Mouse (Mus musculus): ENCODE measurements around the gene Cxcl5. TPM values are rescaled to one million over a fixed set of nuclear protein-coding genes. Genes with fewer than 3 reads are reported as not detected.

Cxcl5 gene
- polyA plus RNA-seq (2015; fragmentation: Nextera tagmentation; extraction: Ambion mirVana), result 0.40 and 0.69 TPM in 2 replicates

DNA sequence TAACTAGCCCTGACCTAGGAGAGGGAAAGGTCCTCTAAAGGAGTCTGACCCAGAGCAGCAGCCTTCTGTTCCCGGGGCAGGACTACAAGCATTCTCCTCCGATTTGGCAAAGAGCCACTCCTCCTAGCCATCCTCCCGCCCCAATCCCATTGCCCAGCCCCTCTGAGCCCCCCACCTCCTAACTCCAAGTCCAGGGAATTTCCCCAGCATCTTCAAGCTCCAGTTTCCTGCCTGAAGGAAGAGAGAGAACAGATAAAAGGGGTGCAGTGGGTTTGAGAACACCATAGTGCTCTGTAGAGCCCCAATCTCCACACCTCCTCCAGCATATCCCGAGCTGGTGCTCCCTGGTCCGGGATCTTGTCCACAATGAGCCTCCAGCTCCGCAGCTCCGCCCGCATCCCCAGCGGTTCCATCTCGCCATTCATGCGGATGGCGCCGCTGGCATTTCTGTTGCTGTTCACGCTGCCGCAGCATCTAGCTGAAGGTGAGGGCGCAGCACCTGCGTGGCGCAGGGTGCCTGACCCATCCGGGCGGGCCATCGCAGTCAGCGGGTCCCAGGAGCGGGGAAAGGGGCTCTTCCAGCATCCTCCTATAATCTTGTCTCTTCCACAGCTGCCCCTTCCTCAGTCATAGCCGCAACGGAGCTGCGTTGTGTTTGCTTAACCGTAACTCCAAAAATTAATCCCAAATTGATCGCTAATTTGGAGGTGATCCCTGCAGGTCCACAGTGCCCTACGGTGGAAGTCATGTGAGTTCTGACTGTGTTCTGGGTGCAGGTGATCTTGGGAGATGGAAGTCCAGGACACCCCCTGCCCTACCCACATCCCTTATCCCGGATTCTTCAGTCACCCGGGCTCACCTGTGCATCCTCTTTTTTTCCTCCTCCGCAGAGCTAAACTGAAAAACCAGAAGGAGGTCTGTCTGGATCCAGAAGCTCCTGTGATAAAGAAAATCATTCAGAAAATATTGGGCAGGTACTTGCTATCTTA lies at the start of gene Cxcl5:
TSS of gene Cxcl5 (plus strand) at position 284 of the 989 bp plus-strand sequence.
- no peak for ATAC-seq (ENCODE audit: insufficient read depth)
- 0 out of 2 replicates have a peak within 1 kb of the TSS, but pooled peaks have one; percentile 7 for H3K4me3 ChIP-seq (replicated peaks)
- no peaks in the 10 kb centered on the region for H3K9me3 ChIP-seq (replicated peaks)

DNA sequence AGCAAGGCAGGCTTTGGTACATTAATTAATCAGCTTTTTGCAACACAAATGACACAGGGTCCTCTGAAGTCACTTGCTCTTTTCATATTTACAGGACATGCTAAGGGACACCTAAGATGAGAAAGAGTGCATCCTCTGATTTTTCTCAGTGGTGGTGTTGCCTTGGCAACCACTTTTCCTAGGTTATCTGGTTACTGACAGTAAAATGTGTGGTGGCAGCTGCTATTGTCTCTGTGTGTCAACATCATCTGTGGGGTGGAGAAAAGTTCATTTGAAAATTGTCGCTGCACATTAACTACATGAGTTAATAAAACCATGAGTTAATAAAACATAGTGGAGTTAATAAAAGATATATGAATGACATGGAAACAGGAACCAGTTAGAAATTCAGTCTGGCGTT lies 47.8 kb upstream of the Cxcl5 start:
- H3K27me3 ChIP-seq, result no peaks in the 10 kb centered on the region
- H3K9ac ChIP-seq, result no peak overlapping the region

More for the DNA sequence above, at the start of gene Cxcl5:
- peak within 1 kb of the TSS; percentile 29; the same call in 1 of the 2 replicates for H3K4me2 ChIP-seq
- 7% methylated on average over 32 of the region's 32 CpGs for WGBS (ENCODE audit: insufficient replicate concordance)
- peaks cover 17% of the 10 kb centered on the region for H3K27me3 ChIP-seq
- no peaks in the 10 kb centered on the region for H3K36me3 ChIP-seq (replicated peaks)
- no peak within 1 kb of the TSS for H3K27ac ChIP-seq (replicated peaks)
- H3K4me1 ChIP-seq (replicated peaks), result no peaks in the 10 kb centered on the region; the same call in 1 of the 2 replicates
- H3K9ac ChIP-seq, result no peak within 1 kb of the TSS

DNA sequence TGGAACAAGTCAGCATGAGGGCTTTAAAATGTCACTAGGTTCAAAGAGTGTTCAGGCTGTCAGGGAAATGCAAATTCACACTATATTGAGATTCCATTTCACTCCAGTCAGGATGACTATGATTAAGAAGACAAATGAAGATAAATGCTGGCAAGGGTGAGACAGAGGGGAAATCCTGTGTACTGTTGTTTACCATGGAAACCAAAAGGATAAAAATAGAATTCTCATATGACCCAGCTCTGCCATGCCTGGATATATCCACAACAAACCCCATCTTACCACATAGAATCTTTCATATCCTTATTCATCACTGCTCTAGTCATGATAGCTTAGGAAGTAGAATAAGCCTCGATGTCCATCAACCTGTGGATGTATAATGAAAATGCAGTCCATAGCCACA lies 41.2 kb upstream of the Cxcl5 start:
- no peak overlapping the region for H3K27ac ChIP-seq (replicated peaks)
- no peaks in the 10 kb centered on the region for H3K4me1 ChIP-seq (replicated peaks)
- no peak for ATAC-seq (ENCODE audit: insufficient read depth)
- no peak overlapping the region for H3K4me3 ChIP-seq (replicated peaks)
- H3K9ac ChIP-seq, result no peak overlapping the region
- H3K36me3 ChIP-seq (replicated peaks), result no peaks in the 10 kb centered on the region
- WGBS (ENCODE audit: insufficient replicate concordance), result 48% methylated on average over 1 of the region's 1 CpGs
- H3K27me3 ChIP-seq, result no peaks in the 10 kb centered on the region
- no peak overlapping the region for H3K4me2 ChIP-seq
- H3K9me3 ChIP-seq (replicated peaks), result no peaks in the 10 kb centered on the region

More for the DNA sequence above, 47.8 kb upstream of the Cxcl5 start:
- Histone ChIP-seq H3K4me1 (replicated peaks) (no peaks in the 10 kb centered on the region), H3K27ac (replicated peaks) (no peak overlapping the region), H3K4me3 (replicated peaks) (no peak overlapping the region), H3K9me3 (replicated peaks) (no peaks in the 10 kb centered on the region), H3K36me3 (replicated peaks) (no peaks in the 10 kb centered on the region), H3K4me2 (no peak overlapping the region)
- ATAC-seq (ENCODE audit: insufficient read depth), result no peak
- WGBS (ENCODE audit: insufficient replicate concordance), result 63% methylated on average over 2 of the region's 2 CpGs

DNA sequence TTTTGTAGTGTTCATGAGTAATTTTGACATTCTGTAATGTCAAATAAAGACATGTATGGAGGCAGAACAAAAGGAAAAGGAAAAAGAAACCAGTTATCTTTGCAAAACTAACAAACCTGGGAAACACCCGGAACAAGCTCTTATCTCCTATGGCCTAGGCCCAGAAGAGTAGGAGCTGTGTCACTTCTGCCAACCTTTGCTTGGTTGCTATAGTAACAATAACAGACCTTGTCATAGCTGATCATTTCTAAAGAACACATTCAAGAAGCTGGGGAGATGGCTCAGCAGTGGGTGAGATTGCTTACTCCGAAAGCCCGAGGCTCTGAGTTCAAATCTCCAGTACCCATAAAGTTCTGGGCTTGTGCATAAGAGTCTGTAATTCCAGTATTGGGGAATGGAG lies 36.5 kb upstream of the Cxcl5 start:
- 62% methylated on average over 3 of the region's 3 CpGs for WGBS (ENCODE audit: insufficient replicate concordance)
- Histone ChIP-seq H3K9me3 (replicated peaks) (no peaks in the 10 kb centered on the region), H3K4me1 (replicated peaks) (no peaks in the 10 kb centered on the region), H3K36me3 (replicated peaks) (no peaks in the 10 kb centered on the region), H3K4me2 (no peak overlapping the region), H3K9ac (no peak overlapping the region), H3K4me3 (replicated peaks) (no peak overlapping the region), H3K27me3 (no peaks in the 10 kb centered on the region), H3K27ac (replicated peaks) (no peak overlapping the region)
- ATAC-seq (ENCODE audit: insufficient read depth), result no peak

DNA sequence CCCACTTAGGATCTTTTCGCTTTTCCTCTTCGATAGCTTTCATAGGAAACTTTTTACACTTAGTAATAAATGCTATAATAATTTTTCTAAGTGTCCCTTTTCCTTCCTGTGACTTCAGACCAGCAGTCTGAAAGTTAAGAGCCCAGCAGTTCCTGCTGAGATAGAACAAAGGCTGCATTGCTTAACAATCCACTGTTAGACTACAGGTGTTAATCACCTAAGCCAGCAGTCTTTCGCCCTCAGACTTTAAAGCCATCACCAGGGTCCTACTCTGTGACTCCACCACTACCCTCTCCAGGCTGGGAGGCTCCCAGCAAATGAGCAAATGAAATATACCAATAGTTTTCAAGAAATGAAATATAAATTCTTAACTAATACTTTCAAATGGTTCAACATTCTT lies 30.9 kb upstream of the Cxcl5 start:
- H3K36me3 ChIP-seq (replicated peaks), result no peaks in the 10 kb centered on the region
- H3K4me3 ChIP-seq (replicated peaks), result no peak overlapping the region
- WGBS (ENCODE audit: insufficient replicate concordance), result 68% methylated on average over 3 of the region's 3 CpGs
- no peak for ATAC-seq (ENCODE audit: insufficient read depth)
- no peak overlapping the region for H3K27ac ChIP-seq (replicated peaks)
- no peaks in the 10 kb centered on the region for H3K4me1 ChIP-seq (replicated peaks)
- H3K9ac ChIP-seq, result no peak overlapping the region
- no peak overlapping the region for H3K4me2 ChIP-seq
- no peaks in the 10 kb centered on the region for H3K27me3 ChIP-seq
- no peaks in the 10 kb centered on the region for H3K9me3 ChIP-seq (replicated peaks)

DNA sequence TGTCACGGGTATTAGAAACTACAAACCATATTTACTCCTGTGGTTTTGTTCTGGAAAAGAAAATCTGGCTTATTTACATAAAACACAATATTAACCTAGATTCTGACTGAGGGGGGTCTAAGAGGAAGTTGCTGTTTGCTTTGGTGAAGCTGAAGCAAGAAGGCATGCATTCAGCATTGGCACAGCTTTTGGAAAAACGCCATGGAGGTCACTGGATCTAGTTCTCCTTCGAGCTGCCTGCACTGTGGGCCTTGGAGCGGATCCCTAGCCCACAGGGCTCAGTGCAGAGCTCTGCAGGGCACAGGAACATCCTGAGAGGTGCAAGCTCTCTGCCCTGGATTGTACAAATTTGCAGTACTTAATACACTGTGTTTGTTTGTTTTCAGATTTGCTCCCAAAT lies 27.7 kb upstream of the Cxcl5 start:
- Histone ChIP-seq H3K27me3 (no peaks in the 10 kb centered on the region), H3K4me1 (replicated peaks) (no peaks in the 10 kb centered on the region), H3K9me3 (replicated peaks) (no peaks in the 10 kb centered on the region), H3K27ac (replicated peaks) (no peak overlapping the region), H3K4me2 (no peak overlapping the region), H3K9ac (no peak overlapping the region), H3K4me3 (replicated peaks) (no peak overlapping the region), H3K36me3 (replicated peaks) (no peaks in the 10 kb centered on the region)
- no peak for ATAC-seq (ENCODE audit: insufficient read depth)
- 51% methylated on average over 4 of the region's 4 CpGs for WGBS (ENCODE audit: insufficient replicate concordance)

DNA sequence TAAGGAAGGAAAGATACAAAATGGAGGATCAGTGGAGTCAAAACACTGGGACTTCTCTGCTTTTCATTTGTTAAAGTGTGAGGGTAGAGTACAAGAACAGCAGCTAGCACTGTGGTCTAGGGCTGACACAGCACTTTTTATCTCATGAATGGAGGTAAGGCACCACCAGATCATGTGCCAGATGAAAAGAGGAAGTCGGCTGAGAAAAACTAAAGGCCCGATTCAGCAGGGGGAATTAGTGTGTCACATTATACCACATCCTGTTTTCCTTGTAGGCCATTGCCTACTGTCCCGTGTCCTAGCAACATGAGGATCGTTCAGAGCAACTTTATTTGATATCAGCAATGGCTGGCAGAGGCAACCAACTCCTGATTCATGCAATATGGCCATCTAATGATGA lies 17.1 kb upstream of the Cxcl5 start:
- Histone ChIP-seq H3K4me1 (replicated peaks) (no peaks in the 10 kb centered on the region), H3K27ac (replicated peaks) (no peak overlapping the region), H3K36me3 (replicated peaks) (no peaks in the 10 kb centered on the region), H3K4me3 (replicated peaks) (no peak overlapping the region), H3K9me3 (replicated peaks) (no peaks in the 10 kb centered on the region), H3K27me3 (no peaks in the 10 kb centered on the region), H3K4me2 (no peak overlapping the region), H3K9ac (no peak overlapping the region)
- peak; percentile 40; the same call in 1 of the 2 replicates for ATAC-seq (ENCODE audit: insufficient read depth)
- 15% methylated on average over 4 of the region's 4 CpGs for WGBS (ENCODE audit: insufficient replicate concordance)

DNA sequence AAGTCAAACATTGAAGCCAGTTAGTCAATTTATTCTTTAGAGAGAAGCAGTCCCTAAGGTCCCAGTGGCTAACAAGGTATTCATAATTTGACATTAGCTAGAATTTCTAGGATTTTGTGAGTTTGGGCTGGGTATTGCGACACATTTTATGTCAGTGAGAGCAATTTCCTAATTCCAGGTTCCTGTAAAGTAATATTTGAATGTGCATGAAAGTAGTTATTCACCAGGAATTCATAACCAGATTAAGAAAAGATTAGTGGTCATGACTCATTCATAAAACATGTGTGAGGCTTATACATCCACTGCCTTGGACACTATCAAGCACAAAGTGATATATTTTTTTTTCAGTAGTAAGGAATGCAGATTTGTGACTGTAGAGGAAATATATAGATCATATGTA lies 5.2 kb upstream of the Cxcl5 start:
- H3K4me1 ChIP-seq (replicated peaks), result no peaks in the 10 kb centered on the region; the same call in 1 of the 2 replicates
- 75% methylated on average over 1 of the region's 1 CpGs for WGBS (ENCODE audit: insufficient replicate concordance)
- H3K4me2 ChIP-seq, result no peak overlapping the region
- no peak for ATAC-seq (ENCODE audit: insufficient read depth)
- H3K9me3 ChIP-seq (replicated peaks), result no peaks in the 10 kb centered on the region
- H3K27me3 ChIP-seq, result peaks cover 7% of the 10 kb centered on the region
- no peak overlapping the region for H3K9ac ChIP-seq
- no peaks in the 10 kb centered on the region for H3K36me3 ChIP-seq (replicated peaks)
- H3K4me3 ChIP-seq (replicated peaks), result no peak overlapping the region
- H3K27ac ChIP-seq (replicated peaks), result no peak overlapping the region

DNA sequence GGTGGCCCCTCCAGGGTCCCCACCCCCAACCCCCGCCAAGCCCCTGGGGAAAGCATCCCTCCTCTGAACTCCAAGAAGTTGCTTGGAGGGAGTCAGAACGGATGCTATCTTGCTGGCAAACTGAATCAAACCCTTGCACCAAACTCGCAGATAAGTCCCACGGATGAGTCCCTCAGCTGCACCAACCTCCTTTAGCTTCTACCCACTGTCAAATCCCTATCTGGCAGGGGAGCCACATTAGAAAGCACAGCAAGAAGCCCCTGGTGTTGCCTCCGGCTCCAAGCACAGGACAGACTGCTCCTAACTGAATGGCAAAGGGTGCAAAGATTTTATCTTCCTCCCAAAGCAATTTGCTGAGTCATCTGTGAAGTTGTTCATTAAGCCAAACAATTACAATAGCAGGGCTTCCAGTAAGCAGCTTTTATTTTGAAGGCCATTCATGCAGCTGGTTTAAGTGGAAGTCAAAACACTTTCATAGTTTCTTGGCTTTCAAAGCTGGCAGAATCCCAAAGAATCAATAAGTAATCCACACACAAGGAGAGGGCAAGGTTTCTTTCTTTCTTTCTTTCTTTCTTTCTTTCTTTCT lies 1.0 kb upstream of the Cxcl5 start:
- 28% methylated on average over 5 of the region's 5 CpGs for WGBS (ENCODE audit: insufficient replicate concordance)
- Histone ChIP-seq H3K36me3 (replicated peaks) (no peaks in the 10 kb centered on the region), H3K9ac (no peak overlapping the region), H3K9me3 (replicated peaks) (no peaks in the 10 kb centered on the region), H3K4me2 (no peak overlapping the region), H3K4me1 (replicated peaks) (no peaks in the 10 kb centered on the region; the same call in 1 of the 2 replicates), H3K27ac (replicated peaks) (no peak overlapping the region), H3K27me3 (peaks cover 17% of the 10 kb centered on the region), H3K4me3 (replicated peaks) (no peak overlapping the region)
- ATAC-seq (ENCODE audit: insufficient read depth), result no peak

DNA sequence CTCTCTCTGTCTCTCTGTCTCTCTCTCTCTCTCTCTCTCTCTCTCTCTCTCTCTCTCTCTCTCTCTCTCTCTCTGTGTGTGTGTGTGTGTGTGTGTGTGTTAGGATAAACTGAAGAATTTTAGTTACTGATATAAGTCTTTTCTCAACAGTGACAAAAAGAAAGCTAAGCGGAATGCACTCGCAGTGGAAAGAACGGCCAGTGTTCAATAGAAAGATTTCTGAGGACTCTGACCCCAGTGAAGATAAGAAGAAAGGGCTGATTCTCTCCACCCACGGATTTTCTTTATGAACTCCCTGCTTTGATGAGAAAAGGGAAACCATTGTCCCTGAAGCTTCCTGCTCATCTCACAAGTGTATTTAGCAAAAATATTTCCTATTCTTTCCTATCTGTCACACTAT lies 1.1 kb downstream of the Cxcl5 start:
- Histone ChIP-seq H3K9ac (no peak overlapping the region), H3K4me3 (replicated peaks) (no peak overlapping the region), H3K27ac (replicated peaks) (no peak overlapping the region), H3K4me2 (no peak overlapping the region), H3K27me3 (peaks cover 17% of the 10 kb centered on the region), H3K9me3 (replicated peaks) (no peaks in the 10 kb centered on the region), H3K4me1 (replicated peaks) (no peaks in the 10 kb centered on the region; the same call in 1 of the 2 replicates), H3K36me3 (replicated peaks) (no peaks in the 10 kb centered on the region)
- 44% methylated on average over 4 of the region's 4 CpGs for WGBS (ENCODE audit: insufficient replicate concordance)
- ATAC-seq (ENCODE audit: insufficient read depth), result no peak

DNA sequence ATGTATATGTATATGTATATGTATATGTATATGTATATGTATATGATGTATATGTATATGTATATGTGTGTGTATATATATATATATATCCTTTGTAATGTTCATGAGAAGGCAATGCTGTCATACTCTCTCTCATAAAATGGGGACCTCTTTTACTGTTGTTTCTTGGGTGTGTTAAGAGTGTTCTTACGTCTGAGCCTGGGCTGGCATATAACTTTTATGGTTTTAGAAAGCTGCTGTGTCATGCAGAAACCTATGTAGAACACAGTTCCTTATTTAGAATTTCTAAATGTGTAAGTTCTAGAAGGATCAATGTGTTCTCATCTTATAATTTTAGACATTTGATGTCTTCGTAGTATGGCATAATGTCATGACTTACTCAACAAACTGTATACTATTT lies 1.7 kb downstream of the Cxcl5 start:
- ATAC-seq (ENCODE audit: insufficient read depth), result no peak
- WGBS (ENCODE audit: insufficient replicate concordance), result 59% methylated on average over 2 of the region's 2 CpGs

More for the DNA sequence above, 1.7 kb downstream of the Cxcl5 start:
- H3K4me2 ChIP-seq, result no peak overlapping the region
- no peak overlapping the region for H3K4me3 ChIP-seq (replicated peaks)
- no peaks in the 10 kb centered on the region; the same call in 1 of the 2 replicates for H3K4me1 ChIP-seq (replicated peaks)
- no peak overlapping the region for H3K9ac ChIP-seq
- H3K27me3 ChIP-seq, result peaks cover 17% of the 10 kb centered on the region
- no peaks in the 10 kb centered on the region for H3K36me3 ChIP-seq (replicated peaks)
- H3K9me3 ChIP-seq (replicated peaks), result no peaks in the 10 kb centered on the region
- no peak overlapping the region for H3K27ac ChIP-seq (replicated peaks)
